Mouse (Mus musculus): ENCODE measurements at regions not wholly inside any gene's neighbourhood (a gene's known extent, or its start where the extent isn't known, plus 50 kb on each side); places are given as distances from the start of the nearest gene placed in this dataset.

DNA sequence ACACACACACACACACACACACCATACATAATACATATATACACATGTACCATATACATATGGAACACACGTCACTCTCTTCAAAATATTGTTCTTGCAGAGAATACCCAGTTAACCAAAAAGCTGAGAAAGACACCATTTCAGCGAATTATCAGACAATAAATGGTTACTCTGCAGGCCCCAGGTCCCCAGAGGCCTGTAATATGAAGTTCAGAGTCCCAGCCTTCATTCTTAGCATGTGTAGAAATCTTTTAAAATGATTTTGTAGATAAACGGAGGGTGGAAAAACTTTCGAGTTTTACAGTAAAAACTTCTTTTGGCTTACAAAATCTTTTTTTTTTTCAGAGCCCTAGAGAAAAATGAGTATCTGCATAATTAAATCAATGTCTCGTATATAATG is 58.7 kb upstream of the Sash1 start:
- DNase-seq (ENCODE audit: low spot score), result no peak

DNA sequence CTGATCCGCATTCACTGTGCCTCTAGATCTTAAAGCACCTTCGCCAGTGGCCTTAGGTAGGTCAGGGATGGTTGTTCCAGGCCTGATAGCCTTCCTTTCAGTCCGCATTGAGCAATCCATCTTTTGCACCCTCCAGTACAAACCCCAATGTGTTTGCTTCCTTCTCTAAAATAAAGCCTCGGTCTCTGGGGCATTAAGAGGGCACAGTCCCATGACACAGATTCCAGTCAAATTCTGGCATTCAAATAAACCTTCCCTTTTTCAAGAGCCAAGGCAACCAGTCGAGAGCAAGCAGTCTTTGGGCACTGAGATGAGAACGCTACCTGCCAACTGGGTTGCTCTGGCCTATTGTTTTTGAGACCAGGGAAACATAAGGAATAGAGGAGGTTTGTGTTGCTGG is 57.8 kb upstream of the Sash1 start:
- no peak for DNase-seq (ENCODE audit: low spot score)

DNA sequence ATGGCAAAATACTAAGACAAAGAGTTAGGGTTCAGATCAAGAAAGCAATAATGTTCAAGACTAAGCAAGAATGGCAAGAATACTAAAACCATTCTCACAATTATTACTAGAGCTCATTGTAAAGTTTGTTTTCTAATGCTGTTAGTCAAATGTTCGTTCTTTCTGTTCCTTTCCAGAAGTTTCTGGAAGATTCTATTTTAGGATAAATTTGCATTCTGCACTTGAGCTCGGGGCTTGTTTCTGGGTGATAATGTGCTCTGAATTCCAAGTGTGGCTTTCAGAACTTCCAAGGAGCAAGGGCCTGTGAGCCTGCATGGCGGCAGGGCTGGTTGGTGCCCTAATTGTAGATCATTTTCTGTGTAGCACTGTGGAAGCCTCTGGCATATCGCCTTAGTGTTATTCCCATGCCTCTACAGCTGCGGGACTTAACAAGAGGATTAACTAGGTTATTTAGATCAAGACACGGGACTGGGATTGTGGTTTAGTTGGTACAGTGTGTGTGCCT is 57.1 kb upstream of the Sash1 start:
- no peak for DNase-seq (ENCODE audit: low spot score)

DNA sequence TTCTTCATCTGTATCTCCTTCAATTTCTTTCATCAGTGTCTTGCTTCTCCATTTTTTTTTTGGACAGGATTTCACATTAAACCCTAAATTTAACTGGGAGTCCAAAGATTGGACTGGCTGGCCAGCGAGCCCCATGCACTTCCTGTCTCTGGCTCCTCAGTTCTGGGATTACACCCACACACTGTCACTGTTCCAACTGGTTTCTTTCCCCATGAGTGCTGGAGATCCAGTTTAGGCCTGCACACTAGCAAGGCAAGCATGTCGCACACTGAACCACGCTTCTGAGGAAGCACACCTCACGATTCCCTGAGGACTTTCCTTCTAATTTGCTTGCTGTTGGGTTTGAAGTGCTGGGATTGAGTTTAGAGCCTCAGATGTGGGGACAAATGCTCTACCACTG is 50.5 kb upstream of the Sash1 start:
- DNase-seq (ENCODE audit: low spot score), result no peak

Data from c-Kit-positive CD71-positive TER-119-positive erythroid progenitor cells, embryonic 14.5 days (primary cell).